Mouse (Mus musculus) olfactory bulb, adult 2 months (tissue): Measurements from ENCODE around the gene Caml. TPM values are rescaled to one million over a fixed set of nuclear protein-coding genes. Genes with fewer than 3 reads are reported as not detected.
"Not testable (repeated sequence)": the region's sequence is repeated elsewhere in the genome, so short reads cannot be mapped to it uniquely, and the experiment has no call there.

Experiments
- H3K27ac ChIP-seq: fragments of 200-500 bp; 2 replicates; pipeline ENCODE4 v1.5.1; 2012; ENCODE audit warnings: low read depth, low read length; ENCODE audit not compliant: insufficient read depth
- H3K4me1 ChIP-seq: fragments of 200-500 bp; 2 replicates; pipeline ENCODE4 v1.6.1; 2012; ENCODE audit warnings: low read length; ENCODE audit not compliant: control insufficient read depth, insufficient read depth
- H3K4me3 ChIP-seq: fragments of 200-500 bp; 2 replicates; pipeline ENCODE4 v1.5.1; 2012; ENCODE audit warnings: mild to moderate bottlenecking, low read depth, low read length, moderate library complexity; ENCODE audit not compliant: insufficient read depth
- CTCF ChIP-seq: fragments of 200-500 bp; IDR thresholded peaks from 2 replicates; pipeline ENCODE4 v1.5.1; 2012; ENCODE audit warnings: low read depth, mild to moderate bottlenecking, low read length, moderate library complexity; ENCODE audit not compliant: insufficient read depth
- POLR2A ChIP-seq: fragments of 200-500 bp; IDR thresholded peaks from 2 replicates; pipeline ENCODE4 v1.6.1; 2012; ENCODE audit warnings: mild to moderate bottlenecking, low read depth, low read length, moderate library complexity; ENCODE audit not compliant: insufficient read depth
- WGBS: fragments of 180-500 bp; shearing (Covaris S2); methylation state at CpG from one replicate; pipeline ENCODE4 v1.1.7; 2018; 5-methylcytosine and 5-hydroxymethylcytosine counted together
- polyA plus RNA-seq: library from polyadenylated mRNA; stranded (reverse); fragments of >200 nt; gene quantifications from 2 replicates; pipeline ENCODE4 v1.2.4, GENCODE M21; 2012; ENCODE audit warnings: low replicate concordance; ENCODE audit not compliant: missing spikeins, insufficient read depth, insufficient read length

Caml gene
- polyA plus RNA-seq = not detected in 2 replicates

DNA sequence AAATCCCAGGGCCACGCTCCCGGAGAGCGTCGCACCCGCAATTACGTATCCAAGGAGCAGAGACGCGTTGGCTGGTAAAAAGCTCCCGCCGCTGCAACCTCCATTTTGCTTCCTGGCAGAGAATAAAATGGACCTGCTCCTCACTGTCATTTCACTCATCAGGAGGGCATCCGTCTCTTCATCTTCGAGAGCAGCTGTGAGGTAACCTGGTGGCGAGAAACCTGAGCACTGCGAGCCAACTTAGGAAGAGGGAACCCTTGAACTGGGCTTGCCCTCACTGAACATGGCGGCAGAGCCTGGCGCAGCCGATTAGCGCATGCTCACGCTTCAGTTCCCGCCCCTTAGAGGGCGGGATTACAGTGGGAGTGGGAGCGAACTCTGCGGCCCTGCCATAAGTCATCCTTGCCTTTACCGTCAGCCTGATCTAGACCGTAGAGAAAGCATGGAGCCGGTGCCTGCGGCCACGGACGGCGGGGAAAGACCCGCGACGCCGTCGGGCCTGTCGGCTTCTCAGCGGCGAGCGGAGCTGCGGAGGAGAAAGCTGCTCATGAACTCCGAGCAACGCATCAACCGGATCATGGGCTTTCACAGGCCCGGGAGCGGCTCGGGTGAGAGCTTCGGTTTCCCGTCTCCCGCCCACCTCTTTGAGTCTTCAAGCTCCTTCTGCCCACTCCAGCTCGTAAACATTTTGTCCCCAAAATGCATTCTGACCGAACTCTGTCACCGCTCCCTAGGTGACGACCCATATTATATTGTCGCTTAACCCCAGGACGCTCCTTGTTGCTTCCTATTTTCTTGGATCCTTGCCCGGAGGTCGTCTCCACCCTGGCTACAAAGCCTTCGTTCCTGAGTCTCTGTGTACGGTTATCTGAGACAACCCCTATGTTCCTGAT, at the start of gene Caml:
Gene Caml (plus strand): TSS at position 357 of the 893 bp plus-strand sequence.
- under 1% methylated on average over 59 of the region's 59 CpGs for WGBS
- no peak for TF ChIP-seq CTCF
- peak; percentile 74 for TF ChIP-seq POLR2A
- Histone ChIP-seq H3K4me1 (peaks cover 10% of the 10 kb centered on the region), H3K4me3 (peak within 1 kb of the TSS; percentile 82), H3K27ac (peak within 1 kb of the TSS; percentile 93)

DNA sequence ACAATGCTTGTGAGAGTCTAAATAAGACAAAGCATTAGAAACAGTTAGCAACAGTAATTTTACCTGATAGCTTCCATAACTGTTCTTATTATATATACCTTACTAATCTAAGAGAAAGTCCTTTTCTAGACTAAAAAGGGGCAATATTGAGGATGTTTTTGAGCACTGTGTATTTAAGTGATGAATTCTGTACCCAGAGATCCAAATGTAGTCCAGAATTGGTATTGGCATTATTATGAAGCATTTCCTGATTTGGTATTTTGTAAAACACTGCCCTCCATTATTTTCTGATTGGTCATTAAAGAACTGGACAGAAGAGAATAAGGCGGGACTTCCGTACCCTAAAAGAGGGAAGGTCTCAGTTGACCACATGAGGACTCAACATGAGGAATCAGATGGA, 49.4 kb upstream of the Caml start, which contains the start of gene Tmed9:
Gene Tmed9 (plus strand): TSS at position 301 of the 400 bp plus-strand sequence.
- Histone ChIP-seq H3K4me1 (peaks cover 13% of the 10 kb centered on the region; the same call in 1 of the 2 replicates), H3K27ac (no peak within 1 kb of the TSS), H3K4me3 (no peak within 1 kb of the TSS)
- 98% methylated on average over 2 of the region's 2 CpGs for WGBS
- TF ChIP-seq CTCF (no peak), POLR2A (no peak)

DNA sequence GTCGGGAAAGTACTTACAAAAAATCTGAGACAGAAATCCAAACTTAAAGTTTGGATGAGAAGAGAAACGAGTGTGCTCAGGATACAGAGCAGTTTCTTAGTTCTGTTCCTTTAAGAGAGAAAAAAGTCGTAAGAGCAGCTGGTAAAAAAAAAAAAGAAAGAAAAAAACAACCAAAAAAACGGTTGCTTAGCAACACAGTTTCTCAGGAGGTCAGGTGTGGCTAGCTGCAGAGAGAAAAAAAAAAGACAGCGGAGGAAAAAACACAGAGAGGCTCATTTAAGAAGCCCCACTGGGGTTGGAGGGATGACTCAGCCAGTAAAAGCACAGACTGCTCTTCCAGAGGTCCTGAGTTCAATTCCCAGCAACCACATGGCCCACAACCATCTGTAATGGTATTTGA, 48.5 kb upstream of the Caml start:
- Histone ChIP-seq H3K27ac (no peak overlapping the region), H3K4me3 (no peak overlapping the region), H3K4me1 (peaks cover 10% of the 10 kb centered on the region; the same call in 1 of the 2 replicates)
- TF ChIP-seq POLR2A (no peak), CTCF (no peak)
- WGBS = 35% methylated on average over 5 of the region's 5 CpGs

DNA sequence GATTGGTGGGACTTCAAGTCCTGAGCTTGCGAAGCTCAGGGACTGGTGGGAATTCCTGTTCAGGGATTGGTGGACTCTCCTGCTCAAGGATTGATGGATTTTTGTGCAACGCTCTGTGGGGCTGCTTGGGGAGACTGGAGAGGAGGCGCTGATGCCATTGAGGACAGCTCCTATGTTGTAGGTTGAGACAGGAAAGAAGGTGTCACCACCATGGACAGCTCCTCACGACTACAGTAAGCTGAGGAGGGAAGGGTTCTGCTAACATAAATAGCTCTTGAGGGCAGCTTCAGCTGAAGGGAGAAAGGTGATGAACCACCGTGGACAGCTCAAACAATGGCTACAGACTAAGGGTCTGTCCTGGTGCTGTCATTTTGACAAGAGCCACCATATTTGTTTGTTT, 46.9 kb upstream of the Caml start:
- WGBS = 72% methylated on average over 5 of the region's 5 CpGs
- TF ChIP-seq POLR2A (no peak), CTCF (no peak)
- H3K27ac ChIP-seq = no peak overlapping the region
- no peak overlapping the region for H3K4me3 ChIP-seq
- H3K4me1 ChIP-seq = peaks cover 5% of the 10 kb centered on the region; the same call in 1 of the 2 replicates

DNA sequence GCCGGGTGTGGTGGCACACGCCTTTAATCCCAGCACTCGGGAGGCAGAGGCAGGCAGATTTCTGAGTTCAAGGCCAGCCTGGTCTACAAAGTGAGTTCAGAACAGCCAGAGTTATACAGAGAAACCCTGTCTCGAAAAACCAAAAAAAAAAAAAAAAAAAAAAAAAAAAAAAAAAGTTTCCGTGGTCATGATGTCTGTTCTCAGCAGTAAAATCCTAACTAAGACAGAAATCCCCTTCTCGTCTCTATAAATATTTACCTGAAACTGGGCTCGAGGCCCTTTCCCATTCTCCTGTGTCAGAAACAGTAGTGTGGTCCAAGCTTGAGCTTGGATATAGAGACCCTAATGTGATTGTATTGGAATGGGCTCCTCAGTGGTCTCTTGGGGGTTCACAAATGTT, 45.9 kb upstream of the Caml start:
- H3K27ac ChIP-seq, H3K4me1 ChIP-seq, H3K4me3 ChIP-seq: not testable (repeated sequence)
- WGBS = 91% methylated on average over 7 of the region's 7 CpGs

DNA sequence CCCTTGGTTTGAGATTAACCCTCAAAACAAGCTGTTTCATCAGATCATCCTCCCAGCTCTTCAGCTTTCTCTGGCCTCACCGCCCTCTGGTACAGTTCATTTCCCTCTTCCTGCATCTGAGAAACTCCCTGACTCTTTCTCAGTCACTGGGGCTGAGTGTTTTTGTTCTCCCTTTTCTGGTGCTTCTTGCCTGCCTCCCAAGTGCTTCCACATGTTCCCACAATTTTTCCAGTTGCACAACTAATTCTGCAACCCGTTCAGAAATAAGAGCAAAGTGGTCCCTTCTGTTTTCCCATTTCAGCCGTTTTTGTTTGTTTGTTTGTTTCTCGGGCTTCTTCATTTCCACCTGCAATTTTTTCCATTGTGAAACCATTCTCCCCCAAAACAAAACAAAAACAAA, 44.7 kb upstream of the Caml start:
- 80% methylated on average over 4 of the region's 4 CpGs for WGBS
- no peaks in the 10 kb centered on the region for H3K4me1 ChIP-seq
- no peak overlapping the region for H3K27ac ChIP-seq
- no peak for TF ChIP-seq POLR2A
- TF ChIP-seq CTCF = no peak
- H3K4me3 ChIP-seq = no peak overlapping the region

DNA sequence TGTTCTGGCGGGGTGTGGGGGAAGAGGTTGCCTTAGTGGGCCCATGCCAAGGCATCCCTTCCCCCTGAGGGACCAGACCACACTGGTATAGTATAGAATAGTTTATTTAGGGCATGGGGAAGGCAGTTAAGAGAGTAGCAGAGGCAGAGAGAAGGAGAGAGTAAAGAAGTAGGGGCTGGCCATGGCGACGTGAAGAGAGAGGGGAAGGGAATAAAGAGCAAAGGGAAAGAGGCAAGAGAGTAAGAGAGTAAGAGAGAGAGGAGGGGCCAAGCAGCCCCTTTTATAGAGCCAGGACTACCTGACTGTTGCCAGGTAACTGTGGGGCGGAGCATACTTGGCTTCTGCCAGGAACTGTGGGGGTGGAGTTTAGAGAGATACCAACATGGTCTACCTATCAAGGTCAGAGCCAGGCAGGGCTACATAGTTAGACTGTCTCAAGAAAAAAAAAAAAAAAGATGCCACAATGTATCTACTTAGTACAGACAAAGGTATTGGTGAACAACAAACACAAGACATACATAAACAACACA, 30.8 kb upstream of the Caml start:
- Histone ChIP-seq H3K4me1 (peaks cover 8% of the 10 kb centered on the region), H3K4me3 (no peak overlapping the region), H3K27ac (no peak overlapping the region)
- 65% methylated on average over 4 of the region's 4 CpGs for WGBS
- TF ChIP-seq CTCF (no peak), POLR2A (no peak)

DNA sequence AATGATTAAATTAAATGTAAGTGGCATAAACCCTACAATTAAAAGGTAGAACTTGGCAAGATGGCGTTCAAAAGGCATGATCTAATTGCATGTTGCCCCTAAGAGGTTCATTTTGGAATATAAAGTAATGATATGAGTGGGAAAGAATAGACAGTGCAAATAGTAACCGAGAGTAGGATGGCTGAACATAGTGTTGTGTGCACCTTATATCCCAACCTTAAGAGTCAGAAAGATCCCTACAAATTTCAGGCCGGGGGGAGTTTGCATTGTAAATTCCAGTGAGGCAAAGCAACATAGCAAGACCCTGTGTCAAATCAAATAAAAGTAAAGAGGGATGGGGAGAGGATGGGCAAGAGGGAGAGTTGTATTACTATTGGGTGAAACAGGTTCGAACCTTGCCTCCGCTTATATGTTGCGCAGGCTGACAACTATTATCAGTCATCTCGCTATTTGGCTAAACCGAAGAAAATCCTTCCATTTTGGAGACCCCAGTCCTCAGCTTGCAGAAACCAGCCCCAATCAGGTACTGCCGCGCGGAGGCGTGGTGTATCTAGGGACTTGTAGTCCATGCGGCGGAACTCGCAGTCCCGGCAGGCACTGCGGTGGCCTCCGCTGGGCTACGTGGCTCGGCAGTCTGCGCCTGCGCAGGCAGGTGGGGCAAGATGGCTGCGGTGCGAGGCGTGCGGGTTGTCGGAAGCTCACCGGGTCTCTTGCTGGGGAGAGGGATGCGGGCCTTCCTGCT, 30.1 kb upstream of the Caml start:
- TF ChIP-seq POLR2A (peak; percentile 86), CTCF (no peak)
- H3K27ac ChIP-seq = peak overlapping the region; percentile 78
- peak overlapping the region; percentile 70 for H3K4me3 ChIP-seq
- H3K4me1 ChIP-seq = peaks cover 8% of the 10 kb centered on the region
- WGBS = 2% methylated on average over 29 of the region's 29 CpGs

DNA sequence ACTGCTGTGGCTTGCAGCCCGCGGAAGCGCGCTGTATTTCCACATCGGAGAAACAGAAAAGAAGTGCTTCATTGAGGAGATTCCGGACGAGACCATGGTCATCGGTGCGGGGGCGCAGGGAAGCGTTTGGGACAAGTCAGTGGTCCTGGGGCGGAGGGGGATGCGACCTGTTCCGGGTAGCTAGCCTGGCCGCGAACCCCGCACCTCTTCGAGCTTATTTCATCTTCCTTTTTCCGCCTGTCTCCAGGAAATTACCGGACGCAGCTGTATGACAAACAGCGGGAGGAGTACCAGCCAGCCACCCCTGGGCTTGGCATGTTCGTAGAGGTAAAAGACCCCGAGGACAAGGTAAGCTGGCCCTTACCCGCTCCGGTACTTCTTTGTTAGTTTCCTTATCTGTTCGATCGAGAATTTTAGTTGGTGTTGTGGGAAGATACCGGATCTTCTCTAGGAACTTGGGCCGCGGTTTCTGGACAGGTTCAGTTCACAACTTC, 29.5 kb upstream of the Caml start:
- peak overlapping the region; percentile 70 for H3K4me3 ChIP-seq
- TF ChIP-seq POLR2A (no peak), CTCF (no peak)
- under 1% methylated on average over 31 of the region's 31 CpGs for WGBS
- H3K27ac ChIP-seq = peak overlapping the region; percentile 45; the same call in 1 of the 2 replicates
- H3K4me1 ChIP-seq = peaks cover 8% of the 10 kb centered on the region
